Mouse (Mus musculus): Measurements from ENCODE around the gene Tex33. TPM values are rescaled to one million over a fixed set of nuclear protein-coding genes. Genes with fewer than 3 reads are reported as not detected.

The Tex33 gene
- polyA plus RNA-seq, 2 experiments, result not detected

DNA sequence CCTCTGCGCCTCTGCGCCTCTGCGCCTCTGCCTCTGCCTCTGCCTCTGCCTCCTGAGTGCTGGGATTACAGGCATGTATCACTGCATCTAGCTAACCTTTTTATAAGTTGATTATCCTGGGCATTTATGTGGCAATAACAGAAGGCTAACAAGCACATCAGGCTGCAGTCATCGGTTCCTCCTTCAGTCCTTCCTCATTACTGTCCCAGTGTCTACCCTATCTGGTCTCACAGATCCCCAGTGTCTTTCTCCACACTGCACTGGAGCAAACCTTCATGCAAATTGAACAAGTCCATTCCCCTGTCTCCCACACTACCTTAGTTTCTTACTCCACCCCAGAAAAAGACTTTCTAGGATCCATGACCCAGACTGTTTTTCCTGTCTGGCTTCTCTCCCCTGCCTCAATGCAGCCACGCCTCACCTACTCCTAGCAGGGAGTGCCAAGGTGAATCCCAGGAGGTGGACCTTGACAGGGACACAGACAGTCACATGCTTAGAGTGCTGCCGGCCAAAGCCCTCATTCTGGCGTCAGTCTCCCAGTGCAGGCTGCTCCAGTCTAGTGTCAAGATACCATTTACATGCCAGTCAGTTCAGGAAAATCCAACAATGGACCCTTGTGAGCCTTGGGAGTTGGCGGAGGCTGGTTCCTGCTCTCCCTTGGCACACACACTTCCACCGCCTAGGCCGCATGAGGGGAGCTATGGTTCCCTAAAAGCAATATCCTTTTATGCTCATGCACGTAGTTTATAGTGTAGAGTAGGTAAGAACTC, 12.1 kb downstream of the Tex33 start:
- 73% methylated on average over 11 of the region's 11 CpGs for WGBS
- no peak for ATAC-seq (ENCODE audit: low FRiP score, low read depth)
- Histone ChIP-seq H3K4me2 (replicated peaks; ENCODE audit: low read depth, low read length, severe bottlenecking) (no peak overlapping the region), H3K27ac (replicated peaks; ENCODE audit: low read depth, low read length) (no peak overlapping the region), H3K4me3 (replicated peaks; ENCODE audit: low read length) (no peak overlapping the region), H3K9me3 (ENCODE audit: control insufficient read depth, low read length) (no peaks in the 10 kb centered on the region), H3K36me3 (ENCODE audit: control insufficient read depth, insufficient read depth, low read length) (no peaks in the 10 kb centered on the region), H3K9ac (ENCODE audit: low read depth, low read length, severe bottlenecking) (no peak overlapping the region), H3K27me3 (ENCODE audit: control insufficient read depth, insufficient read depth, low read length) (no peaks in the 10 kb centered on the region), H3K4me1 (ENCODE audit: control insufficient read depth, insufficient read depth, low read length) (0 out of 2 replicates have a peak, but pooled peaks cover 2% of the 10 kb centered on the region)
- DNase-seq (ENCODE audit: low spot score), result no peak
- no peak for TF ChIP-seq POLR2A (IDR thresholded peaks at IDR 0.05; ENCODE audit: borderline replicate concordance, extremely low read depth, insufficient read depth, insufficient read length)

DNA sequence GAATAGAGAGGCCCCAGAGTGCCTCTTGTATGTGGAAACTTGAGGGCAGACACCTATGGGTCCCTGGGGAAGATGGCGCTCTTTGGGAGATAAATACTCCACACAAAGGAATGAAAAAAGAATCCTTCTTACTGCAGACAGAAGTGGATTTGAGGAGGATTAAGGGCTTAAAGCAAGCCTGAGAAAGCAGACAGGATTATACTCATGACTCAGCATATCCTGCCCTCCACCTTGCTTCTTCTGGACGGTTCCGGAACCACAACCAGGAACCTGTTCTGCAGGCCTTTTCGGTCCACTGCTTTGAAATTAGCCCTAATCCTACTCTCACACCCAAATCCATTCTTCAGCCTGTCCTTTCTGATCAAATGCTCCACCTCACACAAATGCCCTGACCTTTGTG, 13.6 kb downstream of the Tex33 start:
- 93% methylated on average over 4 of the region's 4 CpGs for WGBS
- no peaks in the 10 kb centered on the region for H3K36me3 ChIP-seq (ENCODE audit: control insufficient read depth, insufficient read depth, low read length)
- no peak for ATAC-seq (ENCODE audit: low FRiP score, low read depth)
- no peak for DNase-seq (ENCODE audit: low spot score)
- H3K4me2 ChIP-seq (replicated peaks; ENCODE audit: low read depth, low read length, severe bottlenecking), result no peak overlapping the region
- 0 out of 2 replicates have a peak, but pooled peaks cover 2% of the 10 kb centered on the region for H3K4me1 ChIP-seq (ENCODE audit: control insufficient read depth, insufficient read depth, low read length)
- no peaks in the 10 kb centered on the region for H3K27me3 ChIP-seq (ENCODE audit: control insufficient read depth, insufficient read depth, low read length)
- H3K9me3 ChIP-seq (ENCODE audit: control insufficient read depth, low read length), result no peaks in the 10 kb centered on the region
- H3K27ac ChIP-seq (replicated peaks; ENCODE audit: low read depth, low read length), result no peak overlapping the region
- TF ChIP-seq POLR2A (IDR thresholded peaks at IDR 0.05; ENCODE audit: borderline replicate concordance, extremely low read depth, insufficient read depth, insufficient read length), result no peak
- H3K4me3 ChIP-seq (replicated peaks; ENCODE audit: low read length), result no peak overlapping the region
- no peak overlapping the region for H3K9ac ChIP-seq (ENCODE audit: low read depth, low read length, severe bottlenecking)

DNA sequence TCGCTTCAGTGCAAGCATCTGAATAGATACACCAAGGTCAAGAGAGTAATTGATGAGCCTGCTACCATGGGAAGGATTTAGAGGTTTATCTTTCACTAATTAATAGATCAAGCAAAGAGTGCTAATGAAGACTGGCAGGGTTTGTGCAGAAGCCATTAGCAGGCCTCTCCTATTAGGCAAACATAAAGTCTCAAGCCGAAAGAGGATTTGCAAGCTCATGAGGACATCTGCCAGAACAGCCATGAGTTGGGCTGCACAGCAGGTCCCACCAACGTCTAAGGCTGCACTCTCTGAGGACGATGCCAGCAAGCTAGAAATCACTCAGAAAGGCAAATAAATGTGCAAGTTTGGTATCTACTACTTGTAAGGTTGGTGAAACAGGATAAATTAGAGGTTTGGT, 15.0 kb downstream of the Tex33 start:
- Histone ChIP-seq H3K27ac (replicated peaks; ENCODE audit: low read depth, low read length) (no peak overlapping the region), H3K36me3 (ENCODE audit: control insufficient read depth, insufficient read depth, low read length) (no peaks in the 10 kb centered on the region), H3K4me3 (replicated peaks; ENCODE audit: low read length) (no peak overlapping the region), H3K27me3 (ENCODE audit: control insufficient read depth, insufficient read depth, low read length) (no peaks in the 10 kb centered on the region), H3K4me2 (replicated peaks; ENCODE audit: low read depth, low read length, severe bottlenecking) (no peak overlapping the region), H3K4me1 (ENCODE audit: control insufficient read depth, insufficient read depth, low read length) (0 out of 2 replicates have a peak, but pooled peaks cover 2% of the 10 kb centered on the region), H3K9ac (ENCODE audit: low read depth, low read length, severe bottlenecking) (no peak overlapping the region), H3K9me3 (ENCODE audit: control insufficient read depth, low read length) (no peaks in the 10 kb centered on the region)
- WGBS, result 66% methylated on average over 4 of the region's 4 CpGs
- no peak for DNase-seq (ENCODE audit: low spot score)
- no peak for ATAC-seq (ENCODE audit: low FRiP score, low read depth)
- no peak for TF ChIP-seq POLR2A (IDR thresholded peaks at IDR 0.05; ENCODE audit: borderline replicate concordance, extremely low read depth, insufficient read depth, insufficient read length)

DNA sequence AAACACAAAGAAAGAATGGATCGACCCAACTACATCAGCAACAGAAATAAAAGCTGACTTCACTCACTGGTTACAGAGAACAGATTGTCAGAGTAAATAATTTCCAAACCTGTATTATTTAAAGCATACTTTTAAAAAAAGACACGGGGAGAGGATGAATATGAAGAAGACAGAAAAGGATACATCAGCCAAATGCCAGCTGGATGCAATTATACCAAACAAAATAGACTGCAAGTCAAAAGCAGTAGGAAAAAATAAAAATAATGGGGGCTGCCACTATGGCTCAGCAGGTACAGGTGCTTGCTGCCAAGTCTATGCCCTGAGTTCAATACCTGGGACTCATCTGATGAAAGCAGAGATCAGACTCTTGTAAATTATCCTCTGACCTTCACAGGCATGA, 15.5 kb downstream of the Tex33 start:
- Histone ChIP-seq H3K9ac (ENCODE audit: low read depth, low read length, severe bottlenecking) (no peak overlapping the region), H3K4me1 (ENCODE audit: control insufficient read depth, insufficient read depth, low read length) (0 out of 2 replicates have a peak, but pooled peaks cover 2% of the 10 kb centered on the region), H3K9me3 (ENCODE audit: control insufficient read depth, low read length) (no peaks in the 10 kb centered on the region), H3K4me3 (replicated peaks; ENCODE audit: low read length) (no peak overlapping the region), H3K27me3 (ENCODE audit: control insufficient read depth, insufficient read depth, low read length) (no peaks in the 10 kb centered on the region), H3K36me3 (ENCODE audit: control insufficient read depth, insufficient read depth, low read length) (no peaks in the 10 kb centered on the region), H3K27ac (replicated peaks; ENCODE audit: low read depth, low read length) (no peak overlapping the region), H3K4me2 (replicated peaks; ENCODE audit: low read depth, low read length, severe bottlenecking) (no peak overlapping the region)
- no peak for DNase-seq (ENCODE audit: low spot score)
- no peak for TF ChIP-seq POLR2A (IDR thresholded peaks at IDR 0.05; ENCODE audit: borderline replicate concordance, extremely low read depth, insufficient read depth, insufficient read length)
- 73% methylated on average over 2 of the region's 2 CpGs for WGBS
- no peak for ATAC-seq (ENCODE audit: low FRiP score, low read depth)

DNA sequence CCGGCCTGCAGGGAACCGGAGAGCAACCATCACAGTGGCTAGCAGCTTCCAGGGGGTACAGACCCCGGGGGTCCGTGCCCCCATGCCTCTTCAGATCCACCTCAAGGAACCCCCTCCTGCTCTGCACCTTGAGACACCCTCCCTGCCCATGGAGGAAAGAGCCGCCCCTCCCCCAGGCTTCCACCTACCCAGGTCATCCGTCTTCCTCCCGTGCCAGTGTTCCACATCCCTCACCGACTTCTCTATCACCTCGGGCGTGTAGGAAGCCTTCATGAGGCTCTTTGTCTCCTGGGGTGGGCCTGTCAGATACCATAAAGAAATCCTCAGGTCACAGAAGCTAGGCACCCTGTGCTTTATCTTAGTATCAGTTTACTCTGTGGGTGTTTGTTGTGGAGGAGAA, 17.2 kb downstream of the Tex33 start:
- WGBS, result 70% methylated on average over 10 of the region's 10 CpGs
- Histone ChIP-seq H3K9ac (ENCODE audit: low read depth, low read length, severe bottlenecking) (no peak overlapping the region), H3K36me3 (ENCODE audit: control insufficient read depth, insufficient read depth, low read length) (no peaks in the 10 kb centered on the region), H3K9me3 (ENCODE audit: control insufficient read depth, low read length) (no peaks in the 10 kb centered on the region), H3K4me2 (replicated peaks; ENCODE audit: low read depth, low read length, severe bottlenecking) (no peak overlapping the region), H3K4me3 (replicated peaks; ENCODE audit: low read length) (no peak overlapping the region), H3K27me3 (ENCODE audit: control insufficient read depth, insufficient read depth, low read length) (no peaks in the 10 kb centered on the region), H3K4me1 (ENCODE audit: control insufficient read depth, insufficient read depth, low read length) (no peaks in the 10 kb centered on the region), H3K27ac (replicated peaks; ENCODE audit: low read depth, low read length) (no peak overlapping the region)
- no peak for TF ChIP-seq POLR2A (IDR thresholded peaks at IDR 0.05; ENCODE audit: borderline replicate concordance, extremely low read depth, insufficient read depth, insufficient read length)
- no peak for ATAC-seq (ENCODE audit: low FRiP score, low read depth)
- DNase-seq (ENCODE audit: low spot score), result no peak
